ENCODE assay signal across 23 mouse cellular contexts in the genomic region with DNA sequence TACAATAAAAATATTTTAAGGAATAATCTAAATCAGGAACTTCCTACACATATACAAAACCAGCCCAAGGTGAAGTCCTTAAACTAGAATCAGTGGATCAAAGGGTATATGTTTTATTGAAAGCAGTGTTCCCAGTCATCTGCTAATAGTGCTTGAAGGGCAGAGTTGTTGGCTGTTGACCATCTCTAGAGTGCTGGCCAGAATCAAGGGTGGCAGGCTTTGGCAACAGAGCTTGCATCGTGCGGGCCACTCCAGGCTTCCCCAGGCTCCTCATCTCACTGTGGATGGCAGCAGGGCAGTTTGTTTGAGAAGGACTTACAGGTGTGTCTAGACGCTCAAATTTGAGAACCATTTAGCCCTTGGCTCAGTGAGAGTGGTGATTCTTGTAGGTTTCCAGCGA. TPM values are rescaled to one million over a fixed set of nuclear protein-coding genes. Genes with fewer than 3 reads are reported as not detected.
A peak's percentile ranks its signal among the peaks of the same experiment; 100 is the strongest.
DNase-seq lines count a peak whose midpoint lies in the region; ATAC-seq lines count a peak whose summit lies in the region.
"Had no signal": no experiment of that assay in that cellular context is flagged by ENCODE, and none has a peak within 500 bp of the region (broad histone marks: within the 10 kb centered on the region; RNA-seq: fewer than 3 reads in every experiment).

No protein-coding gene starts in this region.

- no peak overlapping the region for H3K27ac ChIP-seq in heart, embryonic 12.5 days (ENCODE audit: poor library complexity, severe bottlenecking)
- H3K27ac ChIP-seq: embryonic facial prominence, embryonic 12.5 days; embryonic facial prominence, embryonic 15.5 days; gastrocnemius, adult 2 months; heart, adult 2 months; hindbrain, embryonic 15.5 days had no signal

- ATAC-seq in heart, embryonic 12.5 days (ENCODE audit: insufficient number of reproducible peaks, low FRiP score) = no peak
- ATAC-seq: activated CD4-positive, CD25-positive, alpha-beta regulatory T cell, adult 4 months; forebrain, embryonic 14.5 days; forebrain, postnatal 0 days; intestine, postnatal 0 days had no signal

- no peaks in the 10 kb centered on the region for H3K27me3 ChIP-seq in heart, embryonic 12.5 days (replicated peaks)
- H3K27me3 ChIP-seq: embryonic facial prominence, embryonic 12.5 days; embryonic facial prominence, embryonic 15.5 days; hindbrain, embryonic 15.5 days had no signal

- H3K4me3 ChIP-seq in heart, embryonic 12.5 days = no peak overlapping the region
- H3K4me3 ChIP-seq: embryonic facial prominence, embryonic 12.5 days; embryonic facial prominence, embryonic 15.5 days; gastrocnemius, adult 2 months; heart, adult 2 months; hindbrain, embryonic 15.5 days had no signal

- no peak overlapping the region for H3K9ac ChIP-seq in heart, embryonic 12.5 days
- H3K9ac ChIP-seq: embryonic facial prominence, embryonic 12.5 days; embryonic facial prominence, embryonic 15.5 days; forebrain, postnatal 0 days; hindbrain, embryonic 15.5 days had no signal

- peaks cover 12% of the 10 kb centered on the region for H3K4me1 ChIP-seq in heart, embryonic 12.5 days (replicated peaks)
- H3K4me1 ChIP-seq: embryonic facial prominence, embryonic 12.5 days; embryonic facial prominence, embryonic 15.5 days had no signal

- peak; percentile 31 for DNase-seq in adrenal gland, postnatal 10 days
- no peak for DNase-seq in adrenal gland, adult 18-20 months (ENCODE audit: low spot score in 2 of 2)
- DNase-seq in cerebellum, postnatal 25 days = peak; percentile 29 to 48
- no peak for DNase-seq in cerebellum, adult 9-10 months
- peak; percentile 47 to 55 for DNase-seq in heart, adult 18-20 months
- peak; percentile 17 for DNase-seq in lung, postnatal 36 days
- no peak for DNase-seq in lung, postnatal 14 days
- DNase-seq: adrenal gland, adult 2 months; adrenal gland, postnatal 25 days; cerebellum, adult 18-20 months; forebrain, postnatal 0 days; gastrocnemius, adult 2 months; gastrocnemius, postnatal 14 days; heart, postnatal 36 days; kidney, adult 2 months had no signal

- H3K4me2 ChIP-seq in heart, embryonic 12.5 days = no peak overlapping the region
- H3K4me2 ChIP-seq: embryonic facial prominence, embryonic 12.5 days; embryonic facial prominence, embryonic 15.5 days; hindbrain, embryonic 15.5 days had no signal

- H3K9me3 ChIP-seq in heart, embryonic 12.5 days (replicated peaks) = no peaks in the 10 kb centered on the region
- H3K9me3 ChIP-seq: embryonic facial prominence, embryonic 12.5 days; embryonic facial prominence, embryonic 15.5 days; hindbrain, embryonic 15.5 days had no signal

- WGBS in heart, embryonic 12.5 days = 89% methylated on average over 4 of the region's 4 CpGs

- no peaks in the 10 kb centered on the region for H3K36me3 ChIP-seq in heart, embryonic 12.5 days
- H3K36me3 ChIP-seq: embryonic facial prominence, embryonic 12.5 days; embryonic facial prominence, embryonic 15.5 days; hindbrain, embryonic 15.5 days had no signal

RNA-seq across cellular contexts. Expression of gene D430042O09Rik, which starts 26.1 kb away (rescaled TPM):
- total RNA-seq in adrenal gland, postnatal 10 days (2021) = 10 to 100 TPM; 16.7 to 17.8 TPM
- total RNA-seq in adrenal gland, adult 18-20 months (2021) = 10 to 100 TPM; 18.1 to 25.4 TPM
- 10 to 100 TPM in 1 of 2 experiments, 1 to 10 TPM in 1; 7.9 to 11.9 TPM for total RNA-seq in heart, adult 18-20 months (2021)
- polyA plus RNA-seq in heart, embryonic 12.5 days (2016; fragmentation: Nextera tagmentation; extraction: Ambion mirVana) = 9.4 and 10.3 TPM in 2 replicates

RNA-seq across cellular contexts. Expression of gene Gtf3c1, which starts 26.2 kb away (rescaled TPM):
- total RNA-seq in adrenal gland, postnatal 10 days (2021) = 10 to 100 TPM; 55.0 to 67.9 TPM
- total RNA-seq in adrenal gland, adult 18-20 months (2021) = 10 to 100 TPM; 51.1 to 67.4 TPM
- 10 to 100 TPM; 48.1 to 57.9 TPM for total RNA-seq in heart, adult 18-20 months (2021)
- polyA plus RNA-seq in heart, embryonic 12.5 days (2016; fragmentation: Nextera tagmentation; extraction: Ambion mirVana) = 43.7 TPM in 2 replicates

Comparison
In these comparisons a context has a peak if more than half of its experiments do, and no peak if none do; other contexts are left out.
1. DNase-seq: peak in adrenal gland, postnatal 10 days (single experiment), cerebellum, postnatal 25 days (2 of 2), heart, adult 18-20 months (2 of 2) and lung, postnatal 36 days (single experiment); none in adrenal gland, adult 18-20 months (0 of 2), cerebellum, adult 9-10 months (single experiment) and lung, postnatal 14 days (single experiment).